Mouse (Mus musculus): ENCODE results near the gene Elf2. TPM values are rescaled to one million over a fixed set of nuclear protein-coding genes. Genes with fewer than 3 reads are reported as not detected.

Elf2 gene
- polyA plus RNA-seq, 1 experiment from 2014 or later, result 38.6 TPM

GRCm38 (mm10) chr3:51305961-51306360 lies 34.5 kb downstream of the Elf2 start:
- H3K27me3 ChIP-seq (replicated peaks; ENCODE audit: control insufficient read depth, insufficient read depth, low read length), result no peaks in the 10 kb centered on the region
- no peak for ATAC-seq
- no peaks in the 10 kb centered on the region for H3K9me3 ChIP-seq (ENCODE audit: control insufficient read depth)
- H3K4me2 ChIP-seq (replicated peaks; ENCODE audit: low read depth), result no peak overlapping the region
- no peak overlapping the region for H3K27ac ChIP-seq (ENCODE audit: low read depth, low read length)
- no peaks in the 10 kb centered on the region for H3K4me1 ChIP-seq (replicated peaks; ENCODE audit: control insufficient read depth, insufficient read depth, low read length)
- peaks cover 13% of the 10 kb centered on the region; the same call in 1 of the 2 replicates for H3K36me3 ChIP-seq (ENCODE audit: control insufficient read depth, insufficient read depth)
- WGBS, result 89% methylated on average over 8 of the region's 8 CpGs
- H3K9ac ChIP-seq (ENCODE audit: low read depth, low read length), result no peak overlapping the region
- H3K4me3 ChIP-seq (ENCODE audit: low read depth, low read length), result no peak overlapping the region
- no peak for TF ChIP-seq CTCF (IDR thresholded peaks at IDR 0.05; ENCODE audit: low read depth)

DNA sequence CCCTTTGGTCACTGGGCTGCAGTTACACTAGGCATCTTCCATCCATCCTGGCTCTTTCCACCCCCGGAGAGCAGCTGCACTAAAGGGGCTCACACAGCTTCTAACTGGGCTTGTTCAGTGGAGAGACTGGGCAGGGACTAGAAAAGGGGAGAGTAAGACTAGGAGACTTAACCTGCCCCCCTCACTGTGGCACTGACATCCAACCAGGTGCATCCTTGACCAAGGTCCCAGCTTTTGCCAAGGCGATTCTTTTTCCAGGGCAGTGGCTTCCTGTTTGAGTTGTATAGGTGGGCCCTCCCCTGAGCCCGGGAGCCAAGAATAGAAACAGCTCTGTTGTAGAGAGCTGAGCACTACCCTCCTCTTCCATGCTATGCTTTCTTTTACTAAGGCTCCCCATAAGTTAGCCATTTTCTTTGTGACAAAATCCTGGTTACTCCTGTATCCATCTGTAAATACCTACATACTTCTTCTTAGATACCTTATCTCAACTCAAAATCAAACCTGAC lies 37.4 kb downstream of the Elf2 start:
- Histone ChIP-seq H3K27ac (ENCODE audit: low read depth, low read length) (no peak overlapping the region), H3K4me3 (ENCODE audit: low read depth, low read length) (no peak overlapping the region), H3K27me3 (replicated peaks; ENCODE audit: control insufficient read depth, insufficient read depth, low read length) (no peaks in the 10 kb centered on the region), H3K4me1 (replicated peaks; ENCODE audit: control insufficient read depth, insufficient read depth, low read length) (no peaks in the 10 kb centered on the region), H3K9ac (ENCODE audit: low read depth, low read length) (no peak overlapping the region), H3K36me3 (ENCODE audit: control insufficient read depth, insufficient read depth) (peaks cover 12% of the 10 kb centered on the region; the same call in 1 of the 2 replicates), H3K4me2 (replicated peaks; ENCODE audit: low read depth) (no peak overlapping the region), H3K9me3 (ENCODE audit: control insufficient read depth) (no peaks in the 10 kb centered on the region)
- no peak for TF ChIP-seq CTCF (IDR thresholded peaks at IDR 0.05; ENCODE audit: low read depth)
- ATAC-seq, result no peak
- WGBS, result 76% methylated on average over 3 of the region's 3 CpGs

DNA sequence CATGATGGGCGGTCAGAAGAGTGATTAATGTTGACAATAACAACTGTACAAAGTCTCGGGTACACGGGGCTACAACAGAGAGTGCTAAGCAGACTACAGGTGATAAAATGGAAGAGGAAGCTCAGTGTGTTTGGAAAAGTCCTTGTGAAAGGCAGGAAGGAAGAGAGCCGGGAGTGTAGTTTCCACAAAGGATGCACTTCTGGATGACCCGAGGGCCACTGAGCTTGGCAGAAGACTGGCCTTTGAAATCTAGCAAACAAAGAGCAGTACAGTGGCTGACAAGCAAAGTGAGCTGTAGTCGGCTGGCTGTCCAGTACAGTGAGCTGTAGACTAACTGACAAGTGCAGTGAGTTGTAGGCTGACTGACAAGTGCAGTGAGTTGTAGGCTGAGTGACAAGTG lies 38.9 kb downstream of the Elf2 start:
- Histone ChIP-seq H3K36me3 (ENCODE audit: control insufficient read depth, insufficient read depth) (peaks cover 7% of the 10 kb centered on the region; the same call in 1 of the 2 replicates), H3K4me1 (replicated peaks; ENCODE audit: control insufficient read depth, insufficient read depth, low read length) (no peaks in the 10 kb centered on the region), H3K9ac (ENCODE audit: low read depth, low read length) (no peak overlapping the region), H3K4me2 (replicated peaks; ENCODE audit: low read depth) (no peak overlapping the region), H3K27ac (ENCODE audit: low read depth, low read length) (no peak overlapping the region), H3K4me3 (ENCODE audit: low read depth, low read length) (no peak overlapping the region), H3K9me3 (ENCODE audit: control insufficient read depth) (no peaks in the 10 kb centered on the region), H3K27me3 (replicated peaks; ENCODE audit: control insufficient read depth, insufficient read depth, low read length) (no peaks in the 10 kb centered on the region)
- no peak for TF ChIP-seq CTCF (IDR thresholded peaks at IDR 0.05; ENCODE audit: low read depth)
- 60% methylated on average over 6 of the region's 6 CpGs for WGBS
- ATAC-seq, result no peak

DNA sequence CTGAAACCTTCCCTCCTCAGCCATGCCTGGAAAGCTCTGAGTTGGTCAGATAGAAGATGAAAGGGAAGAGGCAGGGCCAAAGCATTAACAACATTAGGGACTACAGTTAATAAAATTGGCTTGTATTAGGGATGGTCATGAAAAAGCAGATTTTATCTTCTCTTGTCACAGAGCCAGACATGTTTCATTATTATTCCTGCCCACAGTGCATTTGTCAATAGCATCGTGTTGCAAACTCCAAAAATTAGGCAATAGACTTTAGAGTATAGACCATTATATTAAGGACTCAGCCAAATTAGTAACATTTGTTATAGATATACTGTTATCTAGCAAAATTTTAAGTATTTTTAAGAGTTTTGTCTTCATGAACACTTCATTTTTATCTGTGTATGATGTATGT lies 43.7 kb downstream of the Elf2 start:
- H3K36me3 ChIP-seq (ENCODE audit: control insufficient read depth, insufficient read depth), result peaks cover 4% of the 10 kb centered on the region
- no peak overlapping the region for H3K4me2 ChIP-seq (replicated peaks; ENCODE audit: low read depth)
- no peaks in the 10 kb centered on the region for H3K27me3 ChIP-seq (replicated peaks; ENCODE audit: control insufficient read depth, insufficient read depth, low read length)
- WGBS, result 74% methylated on average over 1 of the region's 1 CpGs
- no peak overlapping the region for H3K27ac ChIP-seq (ENCODE audit: low read depth, low read length)
- H3K4me1 ChIP-seq (replicated peaks; ENCODE audit: control insufficient read depth, insufficient read depth, low read length), result no peaks in the 10 kb centered on the region
- H3K9ac ChIP-seq (ENCODE audit: low read depth, low read length), result no peak overlapping the region
- no peak for ATAC-seq
- H3K9me3 ChIP-seq (ENCODE audit: control insufficient read depth), result no peaks in the 10 kb centered on the region
- H3K4me3 ChIP-seq (ENCODE audit: low read depth, low read length), result no peak overlapping the region
- no peak for TF ChIP-seq CTCF (IDR thresholded peaks at IDR 0.05; ENCODE audit: low read depth)

- Histone ChIP-seq H3K27me3 (replicated peaks; ENCODE audit: control insufficient read depth, insufficient read depth, low read length) (no peaks in the 10 kb centered on the region), H3K9me3 (ENCODE audit: control insufficient read depth) (no peaks in the 10 kb centered on the region), H3K27ac (ENCODE audit: low read depth, low read length) (no peak overlapping the region), H3K4me1 (replicated peaks; ENCODE audit: control insufficient read depth, insufficient read depth, low read length) (no peaks in the 10 kb centered on the region), H3K9ac (ENCODE audit: low read depth, low read length) (no peak overlapping the region), H3K4me3 (ENCODE audit: low read depth, low read length) (no peak overlapping the region), H3K4me2 (replicated peaks; ENCODE audit: low read depth) (no peak overlapping the region), H3K36me3 (ENCODE audit: control insufficient read depth, insufficient read depth) (peaks cover 4% of the 10 kb centered on the region)
- 53% methylated on average over 2 of the region's 2 CpGs for WGBS
- TF ChIP-seq CTCF (IDR thresholded peaks at IDR 0.05; ENCODE audit: low read depth), result no peak
- no peak for ATAC-seq
Observed at GRCm38 (mm10) chr3:51295225-51295624, 45.2 kb downstream of the Elf2 start.

GRCm38 (mm10) chr3:51294251-51294650 lies 46.2 kb downstream of the Elf2 start:
- Histone ChIP-seq H3K4me1 (replicated peaks; ENCODE audit: control insufficient read depth, insufficient read depth, low read length) (no peaks in the 10 kb centered on the region), H3K9me3 (ENCODE audit: control insufficient read depth) (no peaks in the 10 kb centered on the region), H3K4me2 (replicated peaks; ENCODE audit: low read depth) (no peak overlapping the region), H3K27ac (ENCODE audit: low read depth, low read length) (no peak overlapping the region), H3K27me3 (replicated peaks; ENCODE audit: control insufficient read depth, insufficient read depth, low read length) (no peaks in the 10 kb centered on the region), H3K9ac (ENCODE audit: low read depth, low read length) (no peak overlapping the region), H3K4me3 (ENCODE audit: low read depth, low read length) (no peak overlapping the region), H3K36me3 (ENCODE audit: control insufficient read depth, insufficient read depth) (peaks cover 4% of the 10 kb centered on the region)
- TF ChIP-seq CTCF (IDR thresholded peaks at IDR 0.05; ENCODE audit: low read depth), result no peak
- ATAC-seq, result no peak
- 52% methylated on average over 2 of the region's 2 CpGs for WGBS
